Mouse (Mus musculus) hindbrain, embryonic 15.5 days (tissue): ENCODE data around the gene Olfr633. TPM values are rescaled to one million over a fixed set of nuclear protein-coding genes. Genes with fewer than 3 reads are reported as not detected.

Experiments
- polyA plus RNA-seq: library from polyadenylated mRNA; unstranded; fragments of >200 nt; fragmentation: Nextera tagmentation; extraction: Ambion mirVana; gene quantifications from 2 replicates; pipeline ENCODE4 v1.2.1, GENCODE M21; 2015

Gene Olfr633
- polyA plus RNA-seq, 1 experiment from 2014 or later = not detected

Other genes with a start within 250 kb of the Olfr633 start
- gene Olfr243, start 229.8 kb upstream of the Olfr633 start, polyA plus RNA-seq = not detected in 2 replicates
- not detected in 2 replicates for gene Olfr628, start 214.1 kb upstream of the Olfr633 start, polyA plus RNA-seq
- gene Olfr629, start 199.5 kb upstream of the Olfr633 start, polyA plus RNA-seq = not detected in 2 replicates
- gene Olfr630, start 187.1 kb upstream of the Olfr633 start, polyA plus RNA-seq = not detected in 2 replicates
- not detected in 2 replicates for gene Olfr69, start 172.8 kb upstream of the Olfr633 start, polyA plus RNA-seq
- gene Olfr68, start 164.7 kb upstream of the Olfr633 start, polyA plus RNA-seq = not detected in 2 replicates
- not detected in 2 replicates for gene Olfr67, start 152.6 kb upstream of the Olfr633 start, polyA plus RNA-seq
- gene Hbb-bt, start 130.4 kb upstream of the Olfr633 start, polyA plus RNA-seq = 1,494 and 1,956 TPM in 2 replicates
- gene Hbb-bs, start 116.3 kb upstream of the Olfr633 start, polyA plus RNA-seq = 4,421 and 5,872 TPM in 2 replicates
- gene Hbb-bh2, start 103.9 kb upstream of the Olfr633 start, polyA plus RNA-seq = not detected in 2 replicates
- gene Hbb-bh1, start 101.3 kb upstream of the Olfr633 start, polyA plus RNA-seq = 1.3 and 2.5 TPM in 2 replicates
- 123 and 187 TPM in 2 replicates for gene Hbb-y, start 91.2 kb upstream of the Olfr633 start, polyA plus RNA-seq
- not detected in 2 replicates for gene Olfr66, start 58.2 kb upstream of the Olfr633 start, polyA plus RNA-seq
- gene Olfr64, start 50.0 kb upstream of the Olfr633 start, polyA plus RNA-seq = not detected in 2 replicates
- gene Olfr65, start 41.0 kb upstream of the Olfr633 start, polyA plus RNA-seq = not detected in 2 replicates
- not detected in 2 replicates for gene Olfr631, start 15.6 kb upstream of the Olfr633 start, polyA plus RNA-seq
- gene Olfr632, start 10.1 kb upstream of the Olfr633 start, polyA plus RNA-seq = not detected in 2 replicates
- not detected in 2 replicates for gene Olfr635, start 26.7 kb downstream of the Olfr633 start, polyA plus RNA-seq
- not detected in 2 replicates for gene Olfr638, start 54.3 kb downstream of the Olfr633 start, polyA plus RNA-seq
- 0.03 TPM in 1 of 2 replicates, not detected in the other for gene Olfr639, start 72.9 kb downstream of the Olfr633 start, polyA plus RNA-seq
- not detected in 2 replicates for gene Olfr640, start 81.1 kb downstream of the Olfr633 start, polyA plus RNA-seq
- not detected in 2 replicates for gene Olfr641, start 91.0 kb downstream of the Olfr633 start, polyA plus RNA-seq
- not detected in 2 replicates for gene Olfr642, start 108.2 kb downstream of the Olfr633 start, polyA plus RNA-seq
- not detected in 2 replicates for gene 4930516K23Rik, start 117.0 kb downstream of the Olfr633 start, polyA plus RNA-seq
- gene Olfr644, start 127.4 kb downstream of the Olfr633 start, polyA plus RNA-seq = not detected in 2 replicates
- gene Olfr645, start 141.0 kb downstream of the Olfr633 start, polyA plus RNA-seq = not detected in 2 replicates
- gene Olfr646, start 160.4 kb downstream of the Olfr633 start, polyA plus RNA-seq = not detected in 2 replicates
- gene Ubqln5, start 185.4 kb downstream of the Olfr633 start, polyA plus RNA-seq = not detected in 2 replicates
- gene Olfr643, start 193.0 kb downstream of the Olfr633 start, polyA plus RNA-seq = not detected in 2 replicates
- gene Ubqln3, start 198.8 kb downstream of the Olfr633 start, polyA plus RNA-seq = not detected in 2 replicates
- not detected in 2 replicates for gene Ubqlnl, start 206.1 kb downstream of the Olfr633 start, polyA plus RNA-seq
- gene Olfm5, start 220.4 kb downstream of the Olfr633 start, polyA plus RNA-seq = not detected in 2 replicates
- 0.39 and 0.49 TPM in 2 replicates for gene Olfr648, start 239.0 kb downstream of the Olfr633 start, polyA plus RNA-seq